Mouse (Mus musculus) gastrocnemius, adult 18-20 months (tissue): Measurements from ENCODE around the gene Ednra. TPM values are rescaled to one million over a fixed set of nuclear protein-coding genes. Genes with fewer than 3 reads are reported as not detected.

Source experiments
- DNase-seq: peaks from one replicate; pipeline ENCODE4 v3.0.0; 2021; ENCODE audit warnings: low spot score
- total RNA-seq, 2 experiments: library from RNA; stranded (reverse); gene quantifications; 2 replicates each; pipeline ENCODE4 v1.2.3; 2021

Gene Ednra
- total RNA-seq, 2 experiments from 2014 or later, result 1.6 to 1.8 TPM

DNA sequence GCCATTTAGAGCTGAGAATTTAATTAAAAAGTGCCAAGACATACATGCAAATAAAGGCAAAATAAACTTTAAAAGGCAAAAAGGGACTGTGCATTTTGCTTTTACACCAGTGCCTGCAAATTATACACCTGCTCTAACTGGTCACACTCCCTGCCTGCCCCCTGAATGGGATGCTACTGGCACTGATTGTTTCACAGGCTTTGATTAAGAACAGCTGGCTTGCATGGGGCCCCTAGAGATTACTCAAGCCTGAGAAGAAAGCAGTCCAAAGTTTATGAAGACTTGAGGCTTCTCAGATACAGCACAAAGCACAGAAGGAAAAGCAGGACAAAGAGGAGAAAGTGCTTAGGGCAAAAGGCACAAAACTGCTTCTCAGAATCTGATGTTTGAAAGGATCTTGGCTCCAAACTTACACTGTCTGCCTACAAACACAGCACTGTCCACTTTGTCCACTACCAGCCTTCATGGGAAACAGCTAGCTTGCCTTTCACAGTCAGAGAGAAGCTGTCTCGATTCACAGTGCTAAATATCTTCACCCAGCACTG, 73.5 kb downstream of the Ednra start:
- no peak for DNase-seq

DNA sequence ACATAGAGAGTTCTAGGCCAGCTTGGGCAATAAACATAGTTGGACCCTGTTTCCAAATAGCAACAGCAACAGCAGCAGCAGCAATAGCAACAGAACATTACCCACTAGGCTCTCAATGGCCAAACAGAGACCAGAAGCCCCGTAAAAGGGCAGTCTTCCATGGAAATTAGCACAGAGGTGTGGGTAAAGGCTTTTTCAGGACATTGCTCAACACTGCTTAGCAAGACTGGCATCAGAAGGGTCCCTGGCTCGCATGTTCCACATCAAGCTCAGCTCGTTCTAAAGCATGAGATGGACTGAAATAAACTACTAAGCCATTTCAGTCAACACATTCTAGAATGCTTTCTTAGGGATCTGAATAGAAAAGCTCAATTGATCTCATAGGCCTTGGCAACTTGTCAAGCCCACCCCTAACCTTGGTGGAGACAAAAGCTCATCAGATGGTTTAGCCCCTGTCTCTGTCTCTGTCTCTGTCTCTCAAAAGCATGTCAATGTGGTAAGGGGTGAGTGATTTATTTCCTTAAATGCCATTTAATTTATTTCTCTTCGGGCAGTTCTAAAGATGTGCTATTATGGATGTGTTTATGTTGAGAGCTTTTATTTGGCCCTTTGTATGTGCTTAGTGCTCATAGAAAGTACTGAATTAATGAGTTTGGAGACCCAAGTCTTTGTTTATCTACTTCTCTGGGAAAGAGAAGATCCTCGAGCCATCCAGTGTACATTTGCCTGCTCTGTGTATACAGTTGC, 84.0 kb downstream of the Ednra start:
- DNase-seq, result no peak

DNA sequence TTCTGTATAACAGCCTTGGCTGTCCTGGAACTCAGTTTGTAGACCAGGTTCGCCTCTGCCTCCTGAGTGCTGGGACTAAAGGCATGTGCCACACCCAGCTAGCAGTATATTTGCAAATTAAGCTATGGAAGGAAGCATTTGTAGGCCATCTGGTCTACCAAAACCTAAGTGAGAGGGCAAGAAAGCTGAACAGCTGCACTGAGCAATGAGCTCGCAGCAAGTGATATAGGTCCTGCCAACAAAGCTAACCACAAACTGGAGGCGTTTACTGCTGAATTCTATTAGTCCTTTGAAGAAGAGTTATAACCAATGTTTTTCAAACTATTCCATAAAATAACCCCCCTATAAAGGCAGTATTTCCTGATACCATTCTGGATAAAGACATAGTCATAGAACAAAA, 86.7 kb downstream of the Ednra start:
- no peak for DNase-seq

DNA sequence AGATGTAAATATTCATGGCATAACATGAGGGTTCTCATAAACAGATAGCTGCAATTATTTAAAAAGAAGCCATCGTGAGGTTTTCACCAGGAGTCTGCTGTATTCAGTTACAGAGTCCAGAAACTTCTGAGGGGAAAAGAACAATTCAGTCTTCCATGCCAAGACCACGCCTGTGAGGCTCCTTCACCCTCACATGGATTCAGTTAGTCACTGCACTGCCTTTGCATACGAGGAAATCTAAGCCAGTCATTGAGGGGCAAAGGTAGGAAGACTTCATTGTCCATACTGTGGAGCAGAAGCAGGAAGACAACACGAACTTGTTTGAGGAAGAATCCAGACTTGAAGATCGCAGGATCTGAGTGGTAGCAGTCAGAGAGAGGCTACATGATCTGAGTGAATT, 90.2 kb downstream of the Ednra start:
- no peak for DNase-seq

DNA sequence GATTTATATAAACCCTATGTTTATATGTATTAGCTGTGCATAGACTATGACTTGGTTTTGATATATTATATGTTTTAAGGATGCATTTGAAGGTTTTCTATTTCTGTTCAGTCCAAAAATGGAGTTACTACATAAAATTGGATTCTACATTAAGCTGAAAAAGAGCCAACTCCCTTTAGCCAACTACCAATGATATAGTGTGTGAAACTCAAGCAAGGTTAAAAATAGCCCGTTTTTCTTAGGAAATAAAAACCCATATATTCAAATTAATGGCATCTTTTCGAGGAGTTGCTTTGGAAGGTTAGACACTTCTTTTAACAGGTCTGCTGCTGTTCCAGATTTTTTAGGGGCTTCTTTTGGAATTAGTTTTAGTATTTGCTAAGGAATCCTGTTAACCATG, 91.1 kb downstream of the Ednra start:
- DNase-seq, result no peak

DNA sequence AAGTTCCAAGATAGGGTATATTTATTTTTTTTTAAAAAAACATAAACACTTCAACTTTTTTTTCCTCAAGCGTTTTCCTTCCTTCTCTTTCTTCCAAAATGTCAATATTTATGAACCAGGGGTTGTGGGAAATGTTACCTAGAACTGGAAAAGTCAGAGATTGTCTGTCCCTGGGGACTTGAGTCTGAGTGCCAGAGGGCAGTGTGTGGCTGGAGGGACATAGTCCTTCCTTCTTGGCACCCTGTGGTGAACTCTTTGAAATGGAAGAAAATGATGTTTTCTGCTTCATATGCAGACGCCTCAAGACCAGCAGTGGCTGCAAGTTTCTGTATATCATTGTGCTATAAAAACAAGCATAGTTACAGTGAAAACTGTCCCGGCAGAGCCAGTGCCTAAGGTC, 93.6 kb downstream of the Ednra start:
- DNase-seq, result no peak

DNA sequence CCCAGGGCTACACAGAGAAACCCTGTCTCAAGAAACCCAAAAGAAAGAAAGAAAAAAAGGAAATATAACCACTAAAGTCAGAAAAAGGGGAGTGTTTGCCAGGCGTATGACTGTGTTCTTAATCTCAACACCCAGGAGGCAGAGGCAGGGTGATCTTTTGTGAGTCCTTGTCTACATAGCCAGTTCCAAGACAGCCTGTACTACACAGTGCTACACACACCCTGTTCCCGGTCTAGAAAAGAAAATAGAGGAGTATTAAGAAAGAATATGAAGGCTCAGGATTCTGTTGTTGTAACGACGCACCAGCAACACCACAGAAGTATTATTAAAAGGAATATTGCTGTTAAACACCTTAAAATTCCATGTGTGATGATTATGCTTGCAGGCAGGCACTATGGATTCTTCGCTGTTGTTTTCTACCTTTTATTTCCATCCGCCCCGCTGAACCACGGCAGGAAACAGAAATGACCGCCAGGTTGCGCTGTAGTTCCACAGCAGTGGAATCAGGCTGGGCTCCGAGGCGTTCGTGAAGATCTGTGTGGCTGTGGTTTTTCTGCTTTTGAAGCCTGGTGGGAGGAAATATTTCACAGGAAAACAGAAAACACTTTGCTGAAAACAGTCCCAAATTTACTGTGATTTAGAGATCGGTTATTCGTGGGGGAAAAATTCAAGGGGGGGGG, 94.3 kb downstream of the Ednra start:
- DNase-seq, result peak; percentile 57

DNA sequence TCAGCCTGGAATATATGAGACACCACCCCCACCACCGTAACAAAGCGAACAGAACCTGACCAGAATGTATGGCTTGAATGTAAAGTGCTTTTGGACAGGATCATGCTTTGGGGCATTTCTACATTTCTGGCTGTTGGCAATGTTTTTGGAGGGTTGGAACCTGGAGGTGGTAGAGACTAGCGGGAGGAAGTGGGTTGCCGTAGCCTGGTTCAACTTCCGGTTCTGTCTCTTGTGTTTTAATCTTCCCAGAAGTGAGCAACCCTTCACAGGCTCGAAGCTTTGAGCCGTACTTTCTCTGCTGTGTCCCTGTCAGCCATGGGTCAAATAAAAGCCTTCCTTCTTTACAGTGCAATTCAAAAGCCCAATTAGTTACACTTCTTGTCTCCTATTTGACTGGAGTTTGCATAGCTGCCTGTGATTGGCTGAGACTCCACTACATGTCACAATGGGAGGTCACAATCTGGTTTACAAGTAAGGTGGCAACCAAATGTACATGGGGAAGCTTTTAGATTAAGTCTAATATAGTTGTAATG, 100.5 kb downstream of the Ednra start:
- no peak for DNase-seq

DNA sequence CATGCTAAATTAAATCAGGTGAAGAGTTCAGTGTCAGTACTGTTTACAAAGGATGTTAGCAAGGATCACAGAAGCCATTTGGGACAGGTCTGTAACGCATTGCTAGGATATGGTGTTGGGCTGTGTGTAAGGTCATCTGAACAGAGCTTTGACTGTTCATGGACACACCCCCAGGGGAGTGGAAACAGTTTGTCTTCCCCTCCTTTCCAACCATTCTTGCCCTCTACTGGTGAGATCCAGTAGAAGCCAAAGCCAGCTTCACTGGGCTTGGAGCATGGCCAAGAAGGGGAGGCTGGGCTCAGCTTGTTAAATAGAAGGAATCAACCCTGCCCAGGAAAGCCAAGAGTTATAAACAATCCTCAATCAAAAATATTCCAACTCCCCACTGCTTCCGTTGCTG, 106.3 kb downstream of the Ednra start:
- peak; percentile 39 for DNase-seq

Other genes with a start within 250 kb of the Ednra start
- gene Arhgap10, start 206.5 kb downstream of the Ednra start, total RNA-seq, result 10 to 100 TPM; 37.6 to 40.7 TPM
- gene Prmt9, start 175.1 kb downstream of the Ednra start, total RNA-seq, result 1 to 10 TPM; 8.8 to 9.1 TPM
- gene Tmem184c, start 113.8 kb downstream of the Ednra start, total RNA-seq, result 10 to 100 TPM in 1 of 2 experiments, 1 to 10 TPM in 1; 8.8 to 10.7 TPM